Mouse (Mus musculus) liver, adult (tissue): ENCODE results near the gene Thap8.

ENCODE experiments used
- GATA4 ChIP-seq: IDR thresholded peaks from 2 replicates; pipeline ENCODE4 v1.6.1; 2014; ENCODE audit warnings: mild to moderate bottlenecking, low read length; ENCODE audit not compliant: insufficient replicate concordance

Gene Thap8

DNA sequence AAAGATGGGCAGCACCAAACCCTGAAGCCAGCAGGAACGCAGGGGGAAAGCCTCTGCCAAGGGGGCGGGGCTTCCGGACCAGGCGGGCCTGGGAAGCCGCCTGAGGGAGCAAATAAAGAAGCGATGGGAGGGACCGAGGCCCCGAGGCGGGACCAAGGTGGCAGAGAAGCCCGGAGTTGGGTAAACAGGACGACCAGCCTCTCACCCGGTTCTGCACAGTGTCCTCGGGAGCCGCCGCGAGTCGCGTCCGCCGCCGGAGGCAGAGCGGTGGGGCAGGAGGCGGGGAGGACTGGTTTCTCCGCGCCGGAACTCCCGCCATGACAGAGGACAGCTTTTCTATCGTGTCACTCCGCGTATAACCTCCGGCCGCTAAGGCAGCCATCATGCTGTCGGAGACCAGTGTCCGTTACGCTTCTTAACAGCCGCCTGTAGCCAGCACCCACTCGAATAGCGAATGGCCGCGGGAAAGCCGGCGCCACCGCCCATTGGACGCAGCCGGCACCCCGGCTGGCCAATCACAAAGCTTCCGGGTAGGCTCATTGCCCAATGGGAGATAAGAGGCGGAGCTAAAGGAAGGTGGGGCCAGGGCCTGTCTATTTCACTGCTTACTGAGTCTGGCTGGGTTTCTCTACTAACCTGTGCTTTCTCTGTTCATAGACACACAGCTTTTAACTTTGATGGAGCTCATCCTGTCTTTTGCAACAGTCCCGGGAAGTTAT lies at the start of gene Thap8, which contains the start of gene Wdr62:
Gene Thap8 (plus strand): TSS at position 144 of the 719 bp plus-strand sequence.
Gene Wdr62 (minus strand): TSS at position 469 of the 719 bp plus-strand sequence.
- no peak for TF ChIP-seq GATA4

GRCm38 (mm10) chr7:30231328-30231668 lies 48.6 kb upstream of the Thap8 start:
- no peak for TF ChIP-seq GATA4

DNA sequence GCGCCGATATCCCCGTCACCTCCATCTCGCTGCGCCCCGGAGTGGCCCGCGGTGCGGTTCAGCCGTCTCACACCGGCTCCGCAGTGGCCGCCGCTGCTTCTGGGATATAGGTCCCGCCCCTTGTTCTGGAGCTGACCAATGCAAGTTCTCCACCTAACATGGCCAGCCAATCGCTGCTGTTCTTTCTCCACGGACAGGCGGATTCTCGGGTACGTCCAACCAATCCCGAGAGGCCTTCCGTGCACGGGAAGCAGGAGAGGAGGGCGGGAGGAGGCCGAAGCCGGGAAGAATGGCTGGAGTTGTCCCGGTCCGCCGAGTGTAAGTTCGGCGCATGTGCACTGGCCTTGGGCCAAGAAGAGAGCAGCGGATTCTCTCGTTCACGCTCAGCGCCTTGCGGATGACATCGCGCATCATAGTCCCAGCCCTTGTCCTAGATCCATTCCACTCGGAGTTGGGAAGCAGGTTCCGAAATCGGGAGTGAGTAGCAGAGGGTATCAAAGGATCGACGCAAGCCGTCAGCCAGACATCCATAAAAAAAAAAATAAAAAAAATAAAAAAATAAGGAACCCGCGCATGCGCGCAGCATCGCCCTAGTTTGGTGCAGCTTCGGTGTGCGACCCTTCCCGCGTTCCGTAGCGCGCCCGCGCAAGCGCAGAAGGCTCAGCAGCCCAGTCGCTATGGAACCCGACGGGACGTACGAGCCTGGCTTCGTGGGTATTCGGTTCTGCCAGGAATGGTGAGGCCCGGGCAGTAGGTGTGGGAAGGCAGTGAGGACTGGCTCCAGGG lies 48.0 kb upstream of the Thap8 start, which contains the start of the genes Polr2i and Tbcb:
Gene Polr2i (plus strand): TSS at position 280 of the 786 bp plus-strand sequence.
Gene Tbcb (minus strand): TSS at position 604 of the 786 bp plus-strand sequence.
- TF ChIP-seq GATA4 = no peak

DNA sequence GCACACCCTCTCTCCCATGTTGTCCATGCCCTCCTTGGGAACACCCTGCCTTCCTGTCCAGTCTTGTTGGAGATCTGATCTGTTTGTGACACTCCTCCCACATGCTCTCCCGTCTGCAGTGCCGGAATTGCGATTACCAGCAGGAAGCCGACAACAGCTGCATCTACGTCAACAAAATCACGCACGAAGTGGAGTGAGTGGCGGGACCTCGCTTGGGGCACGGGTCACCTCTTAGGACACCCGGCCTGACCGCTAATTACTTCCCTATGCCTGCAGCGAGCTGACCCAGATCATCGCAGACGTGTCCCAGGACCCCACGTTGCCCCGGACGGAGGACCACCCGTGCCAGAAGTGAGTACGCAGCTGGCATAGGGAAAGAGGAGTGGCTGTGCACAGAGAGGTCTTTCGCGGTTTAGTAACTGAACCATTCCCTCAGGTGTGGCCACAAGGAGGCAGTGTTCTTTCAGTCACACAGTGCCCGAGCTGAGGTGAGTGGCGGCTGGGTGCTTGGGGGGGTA lies 47.2 kb upstream of the Thap8 start:
- TF ChIP-seq GATA4 = no peak

DNA sequence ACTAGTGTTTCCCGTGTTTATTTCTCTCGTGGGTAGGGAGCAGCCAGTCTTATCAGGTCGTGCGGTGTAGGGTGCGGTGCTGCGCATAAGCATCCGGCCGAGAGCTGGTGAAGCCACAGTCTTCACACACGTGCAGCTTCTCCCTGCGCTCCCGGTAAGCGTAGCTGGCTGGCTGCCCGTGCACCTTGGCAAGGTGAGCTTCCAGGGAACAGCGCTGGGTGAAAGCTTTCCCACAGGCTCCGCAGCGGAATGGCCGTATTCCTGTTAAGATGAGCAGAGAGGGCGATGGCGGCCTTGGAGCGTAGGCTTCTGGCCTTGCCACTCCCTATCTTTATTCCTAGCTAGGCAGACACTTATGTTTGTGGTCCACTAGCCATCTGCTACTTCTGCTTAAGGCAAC lies 46.5 kb upstream of the Thap8 start:
- TF ChIP-seq GATA4 = no peak

- no peak for TF ChIP-seq GATA4
Measured at GRCm38 (mm10) chr7:30234276-30234858, 45.5 kb upstream of the Thap8 start.

- TF ChIP-seq GATA4 = no peak
Measured at GRCm38 (mm10) chr7:30235091-30235490, 44.8 kb upstream of the Thap8 start.

- no peak for TF ChIP-seq GATA4
Measured at GRCm38 (mm10) chr7:30235625-30236024, 44.3 kb upstream of the Thap8 start, which contains the start of gene Ovol3. TSS of gene Ovol3 (minus strand) at chr7:30235725.

DNA sequence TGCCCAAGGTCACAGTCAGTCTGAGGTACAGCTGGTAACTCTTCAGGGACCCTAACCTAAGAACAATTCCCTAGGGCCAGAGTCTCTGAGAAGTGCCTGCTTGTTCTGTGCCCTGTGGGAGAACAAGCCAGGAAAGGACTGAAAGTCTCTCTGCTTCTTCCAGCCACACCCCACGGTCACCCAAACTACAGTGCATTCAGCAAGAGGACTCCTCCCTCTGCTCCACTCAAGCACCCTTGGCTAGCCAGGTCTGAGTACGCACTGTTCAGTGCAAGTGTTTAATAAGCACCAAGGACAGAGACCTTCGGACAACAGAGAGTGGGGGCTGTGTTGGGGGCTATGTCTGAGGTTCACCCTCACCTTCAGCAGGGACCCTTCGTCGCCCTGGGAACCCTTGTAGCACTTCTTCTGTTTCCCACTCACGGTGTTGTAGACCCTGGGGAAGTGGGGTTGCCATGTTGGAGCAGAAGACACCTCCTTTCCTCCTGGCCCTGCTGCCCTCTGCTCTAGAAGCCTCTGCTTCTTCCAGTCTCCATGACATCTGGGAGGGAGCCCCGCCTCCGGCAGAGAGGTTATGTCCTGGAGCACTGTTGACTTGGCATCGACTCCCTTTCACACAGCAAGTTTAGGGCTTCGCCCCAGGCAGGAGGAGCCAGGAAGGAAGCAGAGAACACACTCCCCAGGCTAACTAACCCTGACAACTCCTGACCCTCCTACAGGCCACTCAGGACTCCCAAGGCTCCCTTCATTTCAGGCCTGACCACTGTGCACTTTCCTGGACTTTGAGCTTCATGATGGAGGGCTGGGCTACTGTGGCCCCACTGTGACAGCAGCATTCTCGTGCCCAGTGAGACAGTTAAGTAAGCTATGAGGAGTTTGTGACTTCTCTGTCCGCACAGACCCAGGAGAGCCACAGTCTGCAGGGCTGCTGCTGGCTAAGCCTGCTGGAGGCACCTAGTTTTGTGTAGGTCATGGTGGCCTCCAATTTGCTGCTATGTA lies 27.6 kb upstream of the Thap8 start:
- no peak for TF ChIP-seq GATA4

GRCm38 (mm10) chr7:30265041-30265440 lies 14.9 kb upstream of the Thap8 start:
- TF ChIP-seq GATA4 = no peak

DNA sequence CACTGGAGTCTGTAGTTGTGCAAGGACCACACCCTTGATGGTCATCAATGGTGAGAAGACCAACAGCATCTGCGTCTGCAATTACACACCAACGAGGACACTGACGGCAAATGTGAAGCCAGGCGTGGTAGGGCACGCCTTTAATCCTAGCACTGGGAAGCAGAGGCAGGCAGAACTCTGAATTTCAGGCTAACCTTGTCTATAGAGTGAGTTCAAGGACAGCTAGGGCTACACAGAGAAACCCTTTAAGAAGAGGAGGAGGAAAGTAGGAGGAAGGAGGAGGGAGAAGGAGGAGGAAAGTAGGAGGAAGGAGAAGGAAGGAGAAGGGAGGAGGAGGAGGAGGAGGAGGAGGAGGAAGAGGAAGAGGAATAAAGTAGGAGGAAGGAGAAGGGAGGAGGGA lies 14.4 kb upstream of the Thap8 start:
- no peak for TF ChIP-seq GATA4

DNA sequence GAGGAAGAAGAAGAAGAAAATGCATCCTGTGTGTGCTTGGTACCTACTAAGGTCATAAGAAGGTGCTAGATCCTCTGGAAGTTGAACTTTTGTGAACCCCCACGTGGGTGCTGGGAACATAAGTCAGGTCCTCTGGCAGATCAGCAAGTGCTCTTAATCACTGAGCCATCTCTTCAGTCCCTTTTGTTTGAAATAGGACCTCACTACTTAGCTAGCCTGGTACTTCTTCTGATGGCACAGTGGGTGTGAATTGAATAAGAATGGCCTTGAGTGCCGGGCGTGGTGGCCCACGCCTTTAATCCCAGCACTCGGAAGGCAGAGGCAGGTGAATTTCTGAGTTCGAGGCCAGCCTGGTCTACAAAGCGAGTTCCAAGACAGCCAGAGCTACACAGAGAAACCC lies 14.0 kb upstream of the Thap8 start:
- no peak for TF ChIP-seq GATA4

DNA sequence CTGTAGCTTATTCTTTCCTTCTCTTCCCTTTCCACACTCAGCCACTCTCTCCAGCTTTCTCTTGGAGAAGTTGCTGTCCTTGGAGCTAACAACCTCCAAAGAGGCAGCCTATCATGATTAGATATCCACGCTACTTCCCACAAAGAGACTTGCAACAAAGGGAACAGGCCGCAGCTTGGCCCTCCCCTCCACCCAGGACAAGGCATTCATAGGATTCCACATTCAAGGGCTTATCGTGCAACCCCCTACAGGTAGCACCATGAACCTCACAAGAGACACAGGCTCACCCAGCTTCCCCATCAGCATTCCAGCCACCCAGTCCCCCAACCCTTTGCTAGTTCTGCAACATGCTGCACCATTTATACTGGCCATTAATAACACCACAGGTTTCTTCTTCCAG lies 13.1 kb upstream of the Thap8 start:
- TF ChIP-seq GATA4 = no peak

- no peak for TF ChIP-seq GATA4
Measured at GRCm38 (mm10) chr7:30269641-30270040, 10.3 kb upstream of the Thap8 start.
